ENCODE assay signal across 19 mouse cellular contexts in genomic region chr2:181536410-181536809, GRCm38 (mm10). TPM values are rescaled to one million over a fixed set of nuclear protein-coding genes. Genes with fewer than 3 reads are reported as not detected.
DNase-seq lines count a peak whose midpoint lies in the region; ATAC-seq and TF ChIP-seq lines count a peak whose summit lies in the region.
"Had no signal": no experiment of that assay in that cellular context is flagged by ENCODE, and none has a peak within 500 bp of the region (broad histone marks: within the 10 kb centered on the region; RNA-seq: fewer than 3 reads in every experiment).

No protein-coding gene starts in this region.

- ATAC-seq in hematopoietic stem cell, adult 5-6 weeks (replicated peaks in 1 of 2; ENCODE audit: insufficient read depth in 1 of 2, low FRiP score in 2 of 2, low TSS enrichment in 1 of 2, low read depth in 1 of 2, poor library complexity in 2 of 2, severe bottlenecking in 2 of 2): peak; percentile 63 to 83; a peak in 2 of 4 replicates
- no peak for ATAC-seq in stomach, postnatal 0 days (ENCODE audit: low FRiP score, low TSS enrichment)
- ATAC-seq: hindbrain, postnatal 0 days had no signal

- WGBS in bone marrow, adult 2 months: 42% methylated on average over 2 of the region's 2 CpGs
- 80% methylated on average over 2 of the region's 2 CpGs for WGBS in stomach, postnatal 0 days

- H3K4me1 ChIP-seq in bone marrow, adult 2 months (ENCODE audit: control insufficient read depth, insufficient read depth, low read length): no peaks in the 10 kb centered on the region; the same call in 1 of the 2 replicates
- H3K4me1 ChIP-seq in stomach, postnatal 0 days (replicated peaks; ENCODE audit: control insufficient read depth, insufficient read depth): no peaks in the 10 kb centered on the region

- peak; percentile 27 for DNase-seq in kidney, adult 9 months
- no peak for DNase-seq in kidney, postnatal 10 days
- peak; percentile 34 to 50 for DNase-seq in monocyte, adult 2 months (ENCODE audit: low read depth in 1 of 2, low spot score in 2 of 2)
- DNase-seq in stomach, postnatal 0 days (ENCODE audit: low spot score): no peak
- DNase-seq in cerebellum, postnatal 4 days (ENCODE audit: low spot score in 2 of 2): no peak
- DNase-seq: adrenal gland, postnatal 10 days; cerebellum, postnatal 14 days; heart, postnatal 14 days; kidney, adult 8-10 months; layer of hippocampus, postnatal 36 days; lung, embryonic 14.5 days; thymus, postnatal 4 days had no signal

- peak overlapping the region; percentile 65; the same call in 1 of the 2 replicates for H3K27ac ChIP-seq in bone marrow, adult 2 months (ENCODE audit: control insufficient read depth, insufficient read depth, low read depth, low read length, poor library complexity)
- H3K27ac ChIP-seq in stomach, postnatal 0 days (replicated peaks): no peak overlapping the region
- H3K27ac ChIP-seq: embryonic facial prominence, embryonic 10.5 days; hindbrain, postnatal 0 days; midbrain, embryonic 12.5 days had no signal

- TF ChIP-seq EP300 in stomach, postnatal 0 days (optimal IDR thresholded peaks at IDR 0.05): no peak

- no peaks in the 10 kb centered on the region for H3K9me3 ChIP-seq in stomach, postnatal 0 days (ENCODE audit: control insufficient read depth, low read length)
- H3K9me3 ChIP-seq: embryonic facial prominence, embryonic 10.5 days; midbrain, embryonic 12.5 days had no signal

- H3K36me3 ChIP-seq in stomach, postnatal 0 days (ENCODE audit: control insufficient read depth, insufficient read depth, low read length): no peaks in the 10 kb centered on the region

- no peak overlapping the region for H3K4me2 ChIP-seq in stomach, postnatal 0 days (replicated peaks; ENCODE audit: low read depth)
- H3K4me2 ChIP-seq: lung, embryonic 14.5 days; midbrain, embryonic 12.5 days had no signal

- H3K4me3 ChIP-seq in bone marrow, adult 2 months (replicated peaks; ENCODE audit: control insufficient read depth, low read depth, low read length): no peak overlapping the region
- no peak overlapping the region for H3K4me3 ChIP-seq in stomach, postnatal 0 days (ENCODE audit: low read depth, low read length)
- H3K4me3 ChIP-seq: embryonic facial prominence, embryonic 10.5 days; midbrain, embryonic 12.5 days had no signal

- no peak overlapping the region for H3K9ac ChIP-seq in stomach, postnatal 0 days (ENCODE audit: low read length)
- H3K9ac ChIP-seq: lung, embryonic 14.5 days; midbrain, embryonic 12.5 days had no signal

- H3K27me3 ChIP-seq in stomach, postnatal 0 days (ENCODE audit: control insufficient read depth, insufficient read depth, low read length): no peaks in the 10 kb centered on the region
- H3K27me3 ChIP-seq: midbrain, embryonic 12.5 days had no signal

- TF ChIP-seq CTCF in bone marrow, adult 2 months (IDR thresholded peaks at IDR 0.05; ENCODE audit: control insufficient read depth, insufficient read depth, low read length): no peak
- no peak for TF ChIP-seq CTCF in stomach, postnatal 0 days (IDR thresholded peaks at IDR 0.05; ENCODE audit: low read depth)

- no peak for TF ChIP-seq POLR2A in bone marrow, adult 2 months (IDR thresholded peaks at IDR 0.05; ENCODE audit: borderline replicate concordance, control insufficient read depth, low read depth, low read length)

RNA-seq across cellular contexts. Expression of gene Dnajc5, which starts 16.1 kb away (rescaled TPM):
- polyA plus RNA-seq in bone marrow, adult 2 months (2011; ENCODE audit: insufficient read depth, insufficient read length, low replicate concordance, missing spikeins): 24.4 and 43.8 TPM in 2 replicates
- 36.9 and 43.1 TPM in 2 replicates for total RNA-seq in hematopoietic stem cell, adult 5-6 weeks (2017)
- polyA plus RNA-seq in stomach, postnatal 0 days (2015; fragmentation: Nextera tagmentation; extraction: Ambion mirVana): 50.2 and 52.7 TPM in 2 replicates

RNA-seq across cellular contexts. Expression of gene Tpd52l2, which starts 39.5 kb away (rescaled TPM):
- 27.0 and 32.9 TPM in 2 replicates for polyA plus RNA-seq in bone marrow, adult 2 months (2011; ENCODE audit: insufficient read depth, insufficient read length, low replicate concordance, missing spikeins)
- total RNA-seq in hematopoietic stem cell, adult 5-6 weeks (2017): 118 and 129 TPM in 2 replicates
- polyA plus RNA-seq in stomach, postnatal 0 days (2015; fragmentation: Nextera tagmentation; extraction: Ambion mirVana): 98.0 and 104 TPM in 2 replicates

RNA-seq across cellular contexts. Expression of gene Abhd16b, which starts 43.4 kb away (rescaled TPM):
- not detected in 2 replicates for polyA plus RNA-seq in bone marrow, adult 2 months (2011; ENCODE audit: insufficient read depth, insufficient read length, low replicate concordance, missing spikeins)
- total RNA-seq in hematopoietic stem cell, adult 5-6 weeks (2017): not detected in 2 replicates
- 0.08 and 0.15 TPM in 2 replicates for polyA plus RNA-seq in stomach, postnatal 0 days (2015; fragmentation: Nextera tagmentation; extraction: Ambion mirVana)
- total RNA-seq: adrenal gland, postnatal 10 days; heart, adult 18-20 months; heart, postnatal 14 days; hindbrain, postnatal 0 days; layer of hippocampus, postnatal 36 days; left cerebral cortex, postnatal 36 days had no signal
- polyA plus RNA-seq: midbrain, embryonic 12.5 days had no signal

RNA-seq across cellular contexts. Expression of gene Uckl1, which starts 48.3 kb away (rescaled TPM):
- polyA plus RNA-seq in bone marrow, adult 2 months (2011; ENCODE audit: insufficient read depth, insufficient read length, low replicate concordance, missing spikeins): 36.5 and 129 TPM in 2 replicates
- total RNA-seq in hematopoietic stem cell, adult 5-6 weeks (2017): 66.1 and 82.4 TPM in 2 replicates
- 37.1 and 39.7 TPM in 2 replicates for polyA plus RNA-seq in stomach, postnatal 0 days (2015; fragmentation: Nextera tagmentation; extraction: Ambion mirVana)

RNA-seq across cellular contexts. Expression of gene Prpf6, which starts 55.3 kb away (rescaled TPM):
- polyA plus RNA-seq in bone marrow, adult 2 months (2011; ENCODE audit: insufficient read depth, insufficient read length, low replicate concordance, missing spikeins): 15.7 and 27.7 TPM in 2 replicates
- 74.3 and 120 TPM in 2 replicates for total RNA-seq in hematopoietic stem cell, adult 5-6 weeks (2017)
- 28.3 and 28.4 TPM in 2 replicates for polyA plus RNA-seq in stomach, postnatal 0 days (2015; fragmentation: Nextera tagmentation; extraction: Ambion mirVana)

Comparison
In these comparisons a context has a peak if more than half of its experiments do, and no peak if none do; other contexts are left out.
1. DNase-seq: peak in kidney, adult 9 months (single experiment) and monocyte, adult 2 months (2 of 2); none in kidney, postnatal 10 days (single experiment), stomach, postnatal 0 days (single experiment) and cerebellum, postnatal 4 days (0 of 2).